Mouse (Mus musculus): Measurements from ENCODE around the gene Ric8b.

Gene Ric8b

GRCm38 (mm10) chr10:84916810-84917730, at the start of gene Ric8b:
Ric8b (plus strand) TSS chr10:84917616.
- DNase-seq: peak; percentile 96

- DNase-seq: peak; percentile 51
These were observed 46.1 kb upstream of the Ric8b start for GRCm38 (mm10) chr10:84871285-84871684.

GRCm38 (mm10) chr10:84871921-84872320, 45.5 kb upstream of the Ric8b start:
- no peak for DNase-seq

DNA sequence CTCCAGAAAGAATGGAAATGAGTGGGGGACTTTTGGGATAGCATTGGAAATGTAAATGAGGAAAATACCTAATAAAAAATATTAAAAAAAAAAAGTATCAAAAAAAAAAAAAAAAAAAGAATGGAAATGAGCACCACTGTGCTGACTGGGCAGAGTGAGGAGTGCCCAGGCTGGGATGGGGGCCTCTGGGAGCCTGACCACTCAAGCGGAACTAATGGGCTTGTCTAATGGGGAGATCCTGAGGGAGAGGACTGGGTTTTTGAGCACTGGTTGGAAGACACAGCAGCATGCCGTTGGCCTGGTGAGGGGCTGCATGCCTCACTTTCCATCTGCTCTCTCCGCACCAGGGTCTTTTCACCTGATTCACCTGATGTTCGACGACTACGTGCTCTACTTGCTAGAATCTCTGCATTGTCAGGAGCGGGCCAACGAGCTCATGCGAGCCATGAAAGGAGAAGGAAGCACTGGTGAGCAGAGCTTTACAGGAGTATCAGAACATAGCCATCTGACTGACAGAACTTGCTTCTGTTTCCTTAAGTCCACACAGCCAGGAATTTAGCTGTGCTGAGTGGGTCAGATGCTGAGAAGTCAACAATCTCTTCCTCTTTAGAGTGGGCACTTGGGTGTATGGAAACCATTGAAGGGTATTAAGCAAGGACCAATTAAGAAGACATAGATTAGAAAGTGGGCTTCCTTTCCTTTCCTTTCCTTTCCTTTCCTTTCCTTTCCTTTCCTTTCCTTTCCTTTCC, 37.4 kb upstream of the Ric8b start:
- DNase-seq: no peak

- no peak for DNase-seq
These were observed 34.9 kb upstream of the Ric8b start for GRCm38 (mm10) chr10:84882528-84882927.

DNA sequence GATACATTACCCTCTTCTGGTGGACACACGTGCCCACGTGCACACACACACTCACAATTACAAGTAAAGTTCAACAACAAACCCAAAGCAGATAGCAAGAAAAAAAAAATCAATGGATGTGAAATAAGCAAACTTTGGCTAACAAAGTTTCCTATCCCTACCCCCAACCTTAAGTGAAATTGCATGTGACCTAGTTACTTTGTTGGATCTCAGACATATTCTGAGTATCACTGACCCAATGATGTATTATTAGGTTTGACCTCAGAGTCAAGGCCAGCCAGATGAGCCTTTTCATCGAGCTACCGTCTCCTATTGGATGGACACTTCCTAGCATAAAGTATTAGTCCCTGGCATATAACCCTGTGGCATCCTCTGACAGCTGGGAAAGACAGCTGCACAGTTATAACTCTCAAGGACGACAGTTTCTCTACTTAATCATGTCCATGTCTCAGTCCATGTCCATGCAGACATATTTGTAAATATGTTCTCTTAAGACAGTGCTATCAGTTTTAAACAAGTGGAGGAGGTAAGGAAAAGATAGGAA, 32.0 kb upstream of the Ric8b start:
- DNase-seq: no peak

- DNase-seq: peak; percentile 53
These were observed 31.2 kb upstream of the Ric8b start for GRCm38 (mm10) chr10:84886221-84886627.

DNA sequence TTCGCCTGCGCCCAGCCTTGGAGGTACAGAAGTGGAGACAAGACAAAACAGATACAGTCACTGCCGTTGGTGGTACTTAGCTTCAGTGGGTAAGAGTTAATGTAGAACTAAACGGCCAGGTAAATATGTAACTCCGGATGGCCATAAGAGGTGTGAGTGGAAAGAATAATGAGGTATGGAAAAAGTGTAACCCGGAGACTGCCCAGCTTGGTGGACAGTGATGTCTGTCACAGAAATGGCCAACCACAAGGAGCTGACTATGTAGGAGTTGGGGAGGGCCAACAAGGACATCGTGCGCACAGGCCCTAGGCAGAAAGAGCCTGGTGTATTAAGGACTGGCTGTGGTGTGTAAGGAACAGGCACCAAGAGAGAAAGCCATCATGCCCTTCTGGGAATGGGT, 30.6 kb upstream of the Ric8b start:
- no peak for DNase-seq

DNA sequence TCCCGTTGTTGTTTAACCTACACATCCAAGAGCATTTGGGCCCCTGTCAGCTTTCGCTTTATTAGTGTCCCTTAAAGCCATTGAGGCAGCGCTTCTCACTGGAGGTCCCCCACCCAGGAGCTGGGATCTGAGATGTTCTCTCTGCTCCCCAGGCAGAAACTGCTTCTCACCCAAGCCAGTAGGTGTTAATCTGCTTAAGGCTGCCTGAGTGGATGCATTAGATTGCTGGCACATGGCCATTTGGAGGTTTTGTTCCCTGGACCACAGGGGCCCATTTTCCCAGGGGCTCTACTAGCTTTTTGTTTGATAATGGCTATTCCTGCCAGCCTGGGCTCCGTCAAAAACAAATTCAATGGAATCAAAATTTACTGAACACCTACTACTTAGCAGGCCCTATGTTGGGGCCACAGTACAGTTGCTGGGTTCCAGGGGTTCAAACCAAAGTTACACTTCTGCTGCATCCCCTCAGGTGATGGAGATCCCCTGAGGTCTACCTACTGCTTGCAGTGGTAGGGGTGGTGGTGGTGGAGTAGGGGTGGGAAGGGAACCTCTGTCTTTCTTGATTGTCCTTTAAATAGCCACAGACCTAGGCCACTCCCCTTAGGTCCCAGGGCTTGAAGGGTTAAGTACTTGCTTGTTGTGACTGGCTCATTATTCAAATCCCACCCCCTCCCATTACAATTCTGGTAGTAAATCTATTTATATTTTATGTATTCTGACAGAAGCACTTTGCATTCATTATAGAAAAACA, 28.1 kb upstream of the Ric8b start:
- DNase-seq: no peak

GRCm38 (mm10) chr10:84895810-84896358, 21.5 kb upstream of the Ric8b start:
- no peak for DNase-seq

DNA sequence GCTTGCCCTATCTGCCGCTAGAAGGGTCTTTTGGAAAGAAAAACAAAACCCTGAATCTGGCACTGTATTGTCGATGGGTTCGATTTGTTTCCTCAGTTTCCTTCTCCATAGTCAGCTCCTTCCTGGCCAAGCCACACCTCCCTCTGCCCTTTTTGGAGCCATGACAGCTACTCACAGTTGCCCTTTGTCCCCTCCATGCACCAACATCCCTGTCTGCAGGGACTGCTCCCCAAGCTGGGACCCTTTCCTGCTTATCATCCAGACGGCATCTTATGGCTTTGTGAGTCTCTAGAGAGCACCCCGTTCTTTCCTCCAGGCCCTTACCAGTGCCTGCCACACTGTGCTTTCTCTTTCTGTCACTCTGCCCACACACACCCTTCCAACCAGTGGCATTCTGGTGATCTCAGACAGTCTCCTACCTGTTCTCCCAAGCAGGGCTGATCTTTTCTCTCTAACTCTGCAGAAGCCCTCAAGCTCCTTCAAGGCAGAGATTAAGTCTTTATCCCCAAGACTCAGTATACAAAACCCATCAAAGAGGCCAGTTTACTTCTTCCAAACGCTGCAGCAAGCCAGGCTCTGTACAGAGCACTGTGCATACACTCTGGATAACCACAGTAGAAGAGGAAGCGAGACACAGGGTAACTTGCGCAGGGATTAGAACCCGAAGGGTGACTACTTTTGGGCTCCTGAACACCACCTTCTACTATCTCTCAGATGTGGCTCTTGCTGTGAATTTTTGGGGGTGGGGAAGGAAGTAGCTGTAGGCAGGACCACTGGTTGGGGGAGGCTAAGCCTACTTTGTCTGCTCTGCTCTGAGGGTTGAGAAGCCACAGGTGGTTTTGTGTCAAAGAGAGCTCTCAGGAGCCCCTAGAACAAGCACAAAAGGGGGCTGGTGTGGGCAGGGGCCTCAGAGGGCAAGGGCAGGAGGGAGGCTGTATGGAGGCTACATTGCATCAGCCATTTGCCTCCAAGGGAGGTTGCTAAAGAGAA, 20.2 kb upstream of the Ric8b start:
- no peak for DNase-seq

- DNase-seq: no peak
These were observed 19.1 kb upstream of the Ric8b start for GRCm38 (mm10) chr10:84898144-84898979.

DNA sequence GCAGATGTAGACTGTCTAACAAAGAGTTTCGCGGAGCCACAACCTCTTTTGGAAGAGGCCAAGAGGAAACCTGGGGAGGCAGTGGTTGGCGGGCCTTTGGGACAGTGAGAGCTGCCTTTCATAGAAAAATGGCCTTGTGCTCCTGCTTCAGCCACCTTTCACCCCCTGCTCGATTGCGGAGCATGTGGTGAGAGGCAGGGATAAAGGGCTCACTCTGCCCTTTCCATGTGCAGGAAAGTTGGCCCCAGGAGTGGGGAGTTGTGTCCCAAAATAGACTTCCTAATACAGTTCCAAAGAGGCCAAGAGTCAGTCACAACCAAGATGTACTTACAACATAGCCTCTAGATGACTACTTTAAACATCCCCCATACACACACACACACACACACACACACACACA, 15.7 kb upstream of the Ric8b start:
- no peak for DNase-seq

DNA sequence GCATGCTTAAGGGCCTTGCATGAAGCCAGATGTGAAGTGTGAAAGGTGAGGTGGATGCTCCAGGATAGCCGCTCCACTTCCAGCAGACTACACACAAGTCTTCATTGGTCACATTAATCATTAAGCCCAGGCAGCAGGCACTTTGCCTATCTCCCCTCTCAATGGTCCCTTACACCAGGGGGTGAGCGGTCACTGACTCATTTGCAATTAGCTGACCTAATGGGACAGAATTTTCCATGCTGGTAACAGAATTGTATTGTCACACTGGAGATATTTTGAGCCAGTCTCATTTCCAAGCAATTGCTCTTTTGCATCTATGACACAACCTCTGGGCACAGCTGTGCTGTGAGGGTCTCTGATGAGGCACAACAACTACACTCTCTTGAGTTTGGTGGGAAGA, 15.2 kb upstream of the Ric8b start:
- DNase-seq: no peak

DNA sequence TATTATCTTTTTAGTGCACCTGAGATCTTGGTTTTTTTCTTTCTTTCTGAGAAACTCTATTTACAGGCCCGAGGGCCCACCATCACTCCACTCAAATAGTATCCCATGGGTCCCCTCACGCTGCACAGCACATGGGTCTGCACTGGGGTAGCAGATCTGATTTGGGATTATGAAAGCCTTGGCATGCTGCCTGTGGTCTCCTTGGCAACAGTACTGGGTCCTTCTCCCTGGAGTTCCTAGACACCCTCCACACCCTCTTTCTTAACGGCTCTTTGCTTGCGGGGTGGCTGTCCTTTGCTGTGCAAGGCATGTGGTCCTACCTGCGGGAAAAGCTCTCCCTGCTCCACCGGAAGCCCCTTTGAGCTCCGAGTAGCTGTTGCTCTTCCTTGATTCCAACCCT, 14.1 kb upstream of the Ric8b start:
- DNase-seq: no peak

- DNase-seq: peak; percentile 54
These were observed 13.7 kb upstream of the Ric8b start for GRCm38 (mm10) chr10:84903742-84904141.

DNA sequence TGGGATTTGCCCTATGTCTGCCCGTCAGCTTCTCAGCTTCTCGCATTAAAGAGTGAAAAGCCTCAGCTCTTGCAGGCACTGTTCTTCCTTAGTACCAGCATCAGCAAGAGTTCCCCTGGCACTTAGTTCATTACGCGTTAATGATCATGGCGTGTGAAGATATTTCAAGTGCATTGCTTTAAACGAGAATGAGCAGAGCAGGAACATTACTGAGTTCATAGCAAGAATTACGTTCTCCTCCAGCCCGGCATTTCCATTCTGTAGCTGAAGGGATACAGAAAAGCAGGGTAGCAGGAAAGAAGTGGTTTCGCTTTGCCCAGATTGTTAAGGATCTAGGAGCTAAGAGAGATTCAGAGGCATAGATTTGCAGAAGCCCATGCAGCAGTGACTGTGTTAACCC, 10.5 kb upstream of the Ric8b start:
- DNase-seq: no peak

GRCm38 (mm10) chr10:84908006-84908405, 9.4 kb upstream of the Ric8b start:
- DNase-seq: no peak

- DNase-seq: no peak
These were observed 8.9 kb upstream of the Ric8b start for GRCm38 (mm10) chr10:84908471-84908870.

DNA sequence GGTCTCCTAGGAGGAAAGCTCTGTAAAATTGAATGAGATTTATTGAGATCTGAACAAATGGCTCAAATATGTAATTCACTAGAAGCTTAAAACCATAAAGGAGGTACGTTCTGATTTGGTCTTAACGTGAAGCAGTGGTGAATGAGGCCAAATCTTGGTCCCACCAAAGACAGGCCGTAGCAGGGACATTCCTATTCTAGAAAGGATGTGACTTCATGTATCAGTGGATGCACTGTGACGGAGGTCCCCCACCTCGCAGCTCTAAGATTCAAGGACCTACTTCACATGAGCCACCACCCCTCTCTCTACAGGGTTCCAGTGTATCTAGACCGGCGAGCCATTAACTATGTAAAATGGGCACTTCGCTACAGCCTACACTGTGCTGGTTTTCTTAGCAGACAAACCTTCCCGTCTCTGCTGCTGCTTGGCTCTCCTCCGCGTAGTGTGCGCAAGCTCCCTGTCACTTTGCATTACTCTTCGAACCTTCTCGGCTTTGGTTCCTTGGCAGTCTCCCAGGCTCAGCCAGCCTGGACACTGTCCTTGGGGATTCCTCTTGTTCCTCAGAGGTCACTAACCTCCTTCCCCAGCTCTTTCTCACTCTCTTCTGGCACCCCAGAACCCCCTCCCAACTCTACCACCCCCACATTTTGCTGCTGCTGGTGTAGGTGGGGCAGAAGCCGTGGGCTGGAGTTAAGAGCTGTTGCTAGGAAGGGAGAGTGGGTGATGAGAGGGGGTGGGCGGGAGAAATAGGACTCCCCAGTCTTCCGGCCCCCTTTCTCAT, 8.2 kb upstream of the Ric8b start:
- no peak for DNase-seq
